Mouse (Mus musculus) c-Kit-negative CD71-positive TER-119-positive erythroid progenitor cells, embryonic 14.5 days (primary cell): ENCODE data around the gene Mdh1b.

Source experiments
- DNase-seq: peaks from one replicate; pipeline ENCODE4 v3.0.0-alpha.2; 2013; ENCODE audit warnings: low read depth, low spot score

Gene Mdh1b

DNA sequence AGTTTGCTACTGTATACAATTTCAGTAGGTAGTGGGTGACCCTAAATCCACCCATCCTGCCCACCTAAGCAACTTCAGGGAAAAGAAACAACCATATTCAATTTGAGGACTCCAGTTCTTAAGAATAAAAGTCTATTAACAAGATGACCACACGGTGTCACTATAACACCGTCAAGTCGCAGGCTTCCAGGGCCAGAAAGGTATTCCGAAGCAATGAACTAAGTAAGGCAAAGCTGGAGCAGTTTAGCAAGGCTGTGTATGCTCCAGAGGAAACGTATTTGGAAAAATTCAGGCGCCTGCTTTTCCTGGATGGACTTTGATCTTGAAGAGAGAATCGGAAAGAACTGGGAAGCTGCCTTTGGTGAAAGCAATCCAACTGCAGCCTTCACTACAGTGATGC, 70.5 kb downstream of the Mdh1b start:
- DNase-seq = no peak

GRCm38 (mm10) chr1:63658016-63658415, 72.1 kb downstream of the Mdh1b start:
- peak; percentile 32 for DNase-seq
